Mouse (Mus musculus): ENCODE results near the gene Eftud2. TPM values are rescaled to one million over a fixed set of nuclear protein-coding genes. Genes with fewer than 3 reads are reported as not detected.
A peak's percentile ranks its signal among the peaks of the same experiment; 100 is the strongest.

The Eftud2 gene
- total RNA-seq (2021): 10 to 100 TPM; 20.7 to 28.5 TPM
- long read RNA-seq, experiment 1, transcript Eftud2-201 (28 exons, 3,324 nt): major isoform, 11 of 15 reads
- long read RNA-seq, experiment 1, partial matches to known transcripts: 1 of 15 reads
- long read RNA-seq, experiment 1, other reads (novel, unspliced or antisense): 3 of 15 reads
- long read RNA-seq, experiment 2, transcript Eftud2-201 (28 exons, 3,324 nt): major isoform, 15 of 25 reads
- long read RNA-seq, experiment 2, partial matches to known transcripts: 5 of 25 reads
- long read RNA-seq, experiment 2, other reads (novel, unspliced or antisense): 5 of 25 reads

DNA sequence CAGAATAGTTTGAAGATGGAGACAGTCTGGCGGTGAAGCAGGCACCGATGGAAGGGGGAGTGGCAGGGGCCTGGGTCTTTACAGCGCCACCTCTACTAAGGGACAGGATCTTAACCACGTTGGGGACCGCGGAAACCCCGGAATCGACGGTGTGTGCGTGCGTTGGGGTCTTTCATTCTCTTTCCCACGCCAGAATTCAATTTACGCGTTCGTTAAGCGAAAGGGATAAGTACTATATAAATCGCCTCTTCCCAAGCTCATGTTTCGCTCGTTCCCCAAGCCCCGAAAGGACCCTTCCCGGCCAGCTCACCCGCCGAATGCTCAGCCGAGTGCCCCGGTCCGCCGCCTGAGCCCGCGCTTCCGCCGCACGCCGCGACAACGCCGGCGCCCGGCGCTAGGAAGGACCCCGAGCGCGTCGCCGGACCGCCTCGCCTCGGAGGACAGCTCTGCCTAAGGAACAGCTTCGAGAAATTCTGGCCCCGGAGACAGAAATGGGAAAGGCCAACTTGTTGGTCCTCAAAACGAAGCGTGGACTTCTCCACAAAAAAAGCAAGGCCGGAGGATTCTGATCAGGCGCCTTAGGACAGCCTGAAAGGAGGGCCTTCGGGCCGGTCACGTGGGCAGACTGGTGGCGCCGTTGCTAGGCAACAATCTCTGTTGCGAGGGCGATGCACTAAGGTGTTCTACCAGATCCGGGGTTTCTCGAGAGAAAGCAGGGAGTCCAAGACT is at the start of gene Eftud2, which contains the start of gene Ccdc103:
Gene Eftud2 (minus strand): TSS at position 401 of the 729 bp plus-strand sequence.
Gene Ccdc103 (plus strand): TSS at position 620 of the 729 bp plus-strand sequence.
- intact Hi-C loops (cut with DNase I): no loop called here
- DNase-seq: peak; percentile 87 to 91

DNA sequence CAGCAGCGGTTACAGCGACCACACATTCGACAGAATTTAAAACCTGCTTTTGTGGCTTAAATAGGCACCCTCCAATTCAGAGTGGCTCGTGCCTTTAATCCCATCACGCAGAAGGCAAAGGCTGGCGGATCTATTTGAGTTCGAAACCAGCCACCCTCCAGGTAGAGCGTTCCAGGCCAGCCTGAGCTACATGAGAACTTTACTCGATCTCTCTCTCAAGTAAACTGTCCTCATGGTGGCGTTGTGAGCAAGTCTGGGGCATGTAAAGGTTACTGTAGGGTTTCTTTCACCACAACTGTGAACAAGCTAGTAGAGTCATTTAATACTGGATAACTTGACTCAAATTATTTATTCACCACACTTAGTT is 44.5 kb upstream of the Eftud2 start:
- intact Hi-C loops (cut with DNase I): no loop called here
- no peak for DNase-seq

DNA sequence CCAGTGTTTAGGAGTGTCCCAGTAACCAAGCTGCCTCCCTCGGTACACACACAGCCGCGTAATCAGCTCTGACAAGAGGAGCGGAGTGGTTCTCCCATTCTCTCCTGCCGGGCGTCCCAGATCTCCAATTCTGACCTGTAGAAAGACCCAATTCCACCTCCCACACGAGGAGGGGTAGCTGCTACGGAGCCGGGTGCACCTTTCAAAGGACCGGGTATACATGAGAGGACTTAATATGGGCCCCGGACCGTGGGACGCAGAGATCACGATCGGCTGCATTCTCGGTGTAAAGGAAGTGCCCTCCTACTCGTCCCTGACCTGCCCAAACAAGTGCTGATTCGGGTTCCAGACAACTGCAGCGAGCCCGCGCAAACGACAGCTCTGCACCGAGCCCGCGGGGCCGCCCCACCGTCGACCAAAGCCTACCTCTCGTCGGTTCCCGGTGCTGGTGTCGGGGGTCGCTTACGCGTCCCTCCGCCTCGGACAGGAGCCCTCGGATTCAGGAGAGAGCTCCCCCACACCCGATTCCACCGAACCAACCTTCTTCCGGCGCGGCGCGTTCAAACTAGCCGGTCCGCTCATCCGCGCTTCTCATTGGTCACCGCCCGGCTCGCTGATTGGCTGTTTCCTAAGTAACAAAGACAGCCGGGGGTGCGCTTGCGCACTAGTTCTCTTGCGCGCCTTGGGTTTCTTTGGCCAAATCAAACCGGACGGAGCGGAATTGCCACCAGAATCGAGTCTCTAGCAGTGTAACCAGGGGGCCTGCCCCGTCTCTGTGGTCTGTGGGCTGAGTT is 44.0 kb upstream of the Eftud2 start, which contains the start of gene Kif18b:
Gene Kif18b (minus strand): TSS at position 568 of the 794 bp plus-strand sequence.
- intact Hi-C loops (cut with DNase I): no loop called here
- DNase-seq: peak; percentile 85 to 90

DNA sequence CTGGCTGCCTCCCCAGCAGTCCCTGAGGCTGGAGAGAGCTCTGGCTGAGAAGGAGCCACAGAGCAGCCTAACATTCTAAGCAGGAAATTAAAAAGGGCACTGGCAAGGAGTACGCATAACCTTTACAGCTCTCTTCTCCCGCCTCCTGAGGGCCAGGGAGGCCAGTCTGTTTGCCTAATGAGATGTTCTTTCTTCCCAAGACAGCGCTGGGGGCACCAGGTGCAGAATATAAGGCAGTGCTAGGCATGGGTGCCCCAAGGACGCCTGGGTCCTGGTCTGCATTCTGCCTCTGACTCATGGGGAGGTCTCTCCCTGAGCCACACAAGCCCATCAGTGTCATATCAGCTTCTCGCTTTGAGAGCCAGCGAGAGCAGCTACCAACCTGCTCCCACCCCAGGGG is 40.7 kb upstream of the Eftud2 start:
- intact Hi-C loops (cut with DNase I): no loop called here
- no peak for DNase-seq

DNA sequence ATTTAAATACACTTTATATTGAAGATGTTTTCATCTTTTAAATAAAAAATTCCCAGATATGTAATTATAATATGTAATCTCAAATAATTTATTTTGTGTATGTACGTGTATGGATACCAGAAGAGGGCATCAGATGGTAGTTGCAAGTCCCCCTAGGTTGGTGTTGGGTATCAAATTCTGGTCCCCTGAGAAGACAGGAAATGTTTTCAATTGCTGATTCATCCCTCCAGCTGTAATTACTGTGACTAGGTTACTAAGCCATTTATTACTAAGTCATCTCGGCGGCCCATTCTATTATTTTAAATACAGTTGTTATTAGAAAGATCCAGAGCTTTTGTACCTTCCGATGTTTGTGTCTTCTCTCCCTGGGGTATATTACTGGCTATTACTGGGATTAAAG is 37.3 kb upstream of the Eftud2 start:
- intact Hi-C loops (cut with DNase I): no loop called here
- DNase-seq: no peak

DNA sequence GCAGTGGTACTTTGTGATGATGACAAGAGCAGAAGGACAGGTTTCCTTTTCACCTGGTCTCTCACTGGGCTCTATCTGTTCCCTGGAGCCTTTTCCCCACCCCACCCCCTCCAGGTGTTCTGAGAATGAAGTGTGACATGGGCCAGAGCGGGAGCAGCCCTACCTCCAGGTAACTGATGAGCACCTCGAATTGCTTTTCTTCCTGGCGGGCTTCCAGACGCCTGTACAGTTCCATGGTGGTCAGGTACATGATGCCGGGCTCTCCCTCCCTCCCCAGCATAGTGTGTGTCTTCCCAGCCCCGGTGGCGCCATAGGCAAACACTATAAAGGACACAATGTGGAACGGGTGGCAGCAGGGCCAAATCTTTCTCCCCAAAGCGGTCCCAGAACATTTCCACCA is 34.6 kb upstream of the Eftud2 start:
- no peak for DNase-seq
- intact Hi-C loops (cut with DNase I): no loop called here

DNA sequence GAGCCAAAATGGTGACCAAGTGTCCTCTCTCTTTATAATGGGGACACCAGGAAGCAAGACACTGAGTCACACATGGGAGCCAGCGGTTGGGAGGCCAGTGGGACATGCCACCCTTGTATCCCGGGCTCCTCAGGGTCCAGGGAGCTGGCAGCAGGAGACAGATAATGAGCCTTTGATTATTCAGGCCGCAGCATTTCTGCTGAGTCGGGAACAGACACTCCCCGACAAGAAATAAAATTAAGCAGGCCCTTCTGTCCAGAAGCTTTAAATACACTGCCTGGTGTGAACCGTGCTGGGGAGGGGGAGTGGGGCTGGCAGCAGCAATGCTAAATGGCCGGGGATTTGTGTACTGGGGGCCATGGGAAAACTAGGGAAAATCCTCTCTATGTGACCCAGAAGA is 30.6 kb upstream of the Eftud2 start:
- intact Hi-C loops (cut with DNase I): no loop called here
- DNase-seq: no peak

DNA sequence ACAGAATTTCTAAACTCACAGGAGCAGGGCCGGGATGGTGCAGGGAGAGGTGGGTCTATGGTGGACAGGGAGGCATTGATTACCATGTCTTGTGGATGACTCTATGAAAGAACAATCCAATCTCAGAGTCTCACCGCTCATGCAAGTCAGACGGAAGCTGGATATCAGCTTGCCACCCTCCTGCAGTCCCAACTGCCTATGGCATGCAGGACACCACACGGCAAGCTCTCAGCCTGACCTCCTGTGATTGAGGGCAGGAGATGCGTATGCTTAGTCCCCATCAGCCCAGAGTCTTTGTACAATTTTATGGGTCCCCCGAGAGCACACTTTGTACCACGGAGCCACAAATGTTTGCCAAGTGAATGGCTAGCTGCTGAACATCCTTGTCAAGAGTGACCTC is 22.9 kb upstream of the Eftud2 start:
- peak in 1 of 2 experiments; percentile 6 for DNase-seq
- intact Hi-C loops (cut with DNase I): no loop called here

DNA sequence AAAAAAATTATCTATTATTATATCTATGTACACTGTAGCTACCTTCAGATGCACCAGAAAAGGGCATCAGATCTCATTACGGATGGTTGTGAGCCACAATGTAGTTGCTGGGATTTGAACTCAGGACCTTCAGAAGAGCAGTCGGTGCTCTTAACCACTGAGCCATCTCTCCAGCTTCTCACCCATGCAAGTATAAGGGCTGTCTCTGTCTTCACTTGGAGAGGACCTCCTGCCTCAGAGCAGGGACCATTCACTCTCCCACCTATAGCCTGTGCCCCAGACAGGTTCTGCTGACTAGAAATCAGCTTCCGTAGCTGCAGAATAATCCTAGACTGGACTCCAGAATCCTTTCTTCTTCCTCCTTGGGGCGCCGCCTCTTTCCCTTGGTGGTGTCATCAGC is 21.3 kb upstream of the Eftud2 start:
- intact Hi-C loops (cut with DNase I): no loop called here
- no peak for DNase-seq

DNA sequence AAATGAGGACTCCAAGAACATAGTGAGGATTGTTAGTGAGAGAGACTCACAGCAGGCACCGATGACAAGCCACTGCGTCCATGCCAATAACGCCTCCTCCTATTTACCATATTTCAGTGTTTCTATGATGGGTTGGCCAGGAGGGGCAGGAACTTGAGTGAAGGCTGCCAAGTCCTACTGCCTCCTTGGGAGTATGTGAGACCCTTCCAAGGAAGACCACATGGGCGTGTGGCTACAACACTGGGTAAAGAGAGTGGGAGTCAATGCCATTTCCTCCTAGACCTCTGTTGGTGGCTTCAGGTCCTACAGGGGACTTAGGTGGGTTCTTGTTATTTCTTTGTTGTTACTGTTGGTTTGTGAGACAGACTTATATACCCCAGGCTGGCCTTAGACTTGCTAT is 20.4 kb upstream of the Eftud2 start:
- intact Hi-C loops (cut with DNase I): no loop called here
- DNase-seq: no peak

DNA sequence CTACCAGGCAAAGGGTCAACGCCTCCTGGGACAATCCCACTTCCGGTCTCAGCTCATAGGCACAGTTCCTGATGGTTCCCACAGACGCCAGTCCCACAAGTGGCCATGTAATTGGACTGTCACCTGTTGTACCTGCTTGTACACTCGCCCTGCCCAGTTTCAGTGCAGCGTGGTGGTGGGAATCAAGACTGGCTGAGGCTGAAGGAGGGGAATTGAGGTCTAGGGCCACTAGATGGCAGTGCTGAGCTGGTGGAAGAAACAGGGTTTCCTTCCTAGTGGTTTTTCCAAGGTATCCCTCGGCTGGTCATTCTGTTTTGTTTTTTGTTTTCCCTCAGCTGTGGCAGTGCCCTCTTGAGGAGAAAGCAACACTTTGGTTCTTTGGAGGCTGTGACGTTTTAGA is 20.0 kb upstream of the Eftud2 start, which contains the start of gene Gfap:
Gene Gfap (minus strand): TSS at position 150 of the 400 bp plus-strand sequence.
- intact Hi-C loops (cut with DNase I): no loop called here
- peak; percentile 55 to 74 for DNase-seq

DNA sequence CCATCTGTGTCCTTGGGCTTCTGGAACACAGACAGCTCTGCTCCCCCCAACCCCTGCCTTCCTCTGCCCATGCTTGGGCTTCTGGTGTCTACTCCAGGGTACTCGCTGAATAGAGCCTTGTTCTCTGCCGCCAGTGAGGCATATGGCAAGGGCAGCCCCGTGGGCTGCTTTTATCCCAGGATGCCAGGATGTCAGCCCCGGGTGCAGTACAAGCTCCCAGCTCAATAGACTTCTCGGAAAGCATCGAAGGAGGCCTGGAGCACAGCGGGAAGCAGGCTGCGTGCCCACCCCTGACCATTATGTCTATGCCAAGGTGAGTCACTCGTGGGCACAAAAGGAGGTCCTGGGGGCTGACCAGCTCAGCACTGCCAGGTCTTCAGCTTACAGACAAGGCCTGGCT is 17.6 kb upstream of the Eftud2 start:
- no peak for DNase-seq
- intact Hi-C loops (cut with DNase I): loop anchor here (5.0 kb wide), 1 partner anchor 154 kb away; no protein-coding TSS in a partner anchor

DNA sequence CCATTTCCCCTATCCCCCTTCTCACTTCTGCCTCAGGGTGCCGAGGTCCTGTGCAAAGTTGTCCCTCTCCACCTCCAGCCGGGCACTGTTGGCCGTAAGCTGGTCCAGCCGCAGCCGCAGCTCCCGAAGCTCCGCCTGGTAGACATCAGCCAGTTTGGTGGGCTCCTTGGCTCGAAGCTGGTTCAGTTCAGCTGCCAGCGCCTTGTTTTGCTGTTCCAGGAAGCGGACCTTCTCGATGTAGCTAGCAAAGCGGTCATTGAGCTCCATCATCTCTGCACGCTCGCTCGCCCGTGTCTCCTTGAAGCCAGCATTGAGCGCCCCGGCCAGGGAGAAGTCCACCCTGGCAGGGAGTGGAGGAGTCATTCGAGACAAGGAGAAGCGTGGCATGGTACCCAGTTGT is 15.9 kb upstream of the Eftud2 start:
- no peak for DNase-seq
- intact Hi-C loops (cut with DNase I): loop anchor here (5.0 kb wide), 1 partner anchor 156 kb away; no protein-coding TSS in a partner anchor

DNA sequence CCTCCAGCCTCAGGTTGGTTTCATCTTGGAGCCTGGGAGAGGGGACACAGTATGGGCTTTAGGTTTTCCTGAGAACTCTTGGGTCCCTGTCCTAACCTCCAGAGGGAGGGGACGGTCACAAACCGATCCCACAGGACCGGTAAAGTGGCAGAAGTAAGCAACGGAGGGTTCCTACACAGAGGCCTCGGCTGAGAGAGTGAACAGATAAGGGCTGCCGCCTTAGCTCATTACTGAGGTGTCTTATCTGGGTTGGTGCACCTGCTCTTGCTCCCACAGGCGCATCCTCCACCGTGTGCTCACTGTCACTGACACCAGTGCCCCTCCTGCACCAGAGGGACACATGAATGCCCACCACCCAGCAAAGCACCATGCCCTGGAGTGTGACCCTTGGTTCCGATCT is 15.0 kb upstream of the Eftud2 start:
- no peak for DNase-seq
- intact Hi-C loops (cut with DNase I): loop anchor here (5.0 kb wide), 1 partner anchor 157 kb away; no protein-coding TSS in a partner anchor

DNA sequence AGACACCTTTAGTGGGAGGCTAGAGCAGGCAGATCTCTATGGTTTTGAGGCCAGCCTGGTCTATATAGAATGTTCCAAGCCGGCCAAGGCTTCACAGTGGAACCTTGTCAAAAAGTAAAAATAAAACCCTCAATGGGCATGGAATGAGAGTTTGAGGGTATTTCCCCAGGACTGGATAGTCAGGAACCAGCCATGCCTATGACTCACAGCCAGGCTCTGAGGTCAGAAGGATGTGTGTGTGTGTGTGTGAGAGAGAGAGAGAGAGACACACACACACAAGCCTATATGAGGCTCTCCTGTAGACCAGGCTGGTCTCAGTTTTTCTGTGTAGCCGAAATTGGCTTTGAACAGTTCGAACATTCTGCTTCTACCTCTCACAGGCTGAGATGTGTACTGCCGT is 13.9 kb upstream of the Eftud2 start:
- DNase-seq: no peak
- intact Hi-C loops (cut with DNase I): loop anchor here (5.0 kb wide), 1 partner anchor 158 kb away; no protein-coding TSS in a partner anchor

DNA sequence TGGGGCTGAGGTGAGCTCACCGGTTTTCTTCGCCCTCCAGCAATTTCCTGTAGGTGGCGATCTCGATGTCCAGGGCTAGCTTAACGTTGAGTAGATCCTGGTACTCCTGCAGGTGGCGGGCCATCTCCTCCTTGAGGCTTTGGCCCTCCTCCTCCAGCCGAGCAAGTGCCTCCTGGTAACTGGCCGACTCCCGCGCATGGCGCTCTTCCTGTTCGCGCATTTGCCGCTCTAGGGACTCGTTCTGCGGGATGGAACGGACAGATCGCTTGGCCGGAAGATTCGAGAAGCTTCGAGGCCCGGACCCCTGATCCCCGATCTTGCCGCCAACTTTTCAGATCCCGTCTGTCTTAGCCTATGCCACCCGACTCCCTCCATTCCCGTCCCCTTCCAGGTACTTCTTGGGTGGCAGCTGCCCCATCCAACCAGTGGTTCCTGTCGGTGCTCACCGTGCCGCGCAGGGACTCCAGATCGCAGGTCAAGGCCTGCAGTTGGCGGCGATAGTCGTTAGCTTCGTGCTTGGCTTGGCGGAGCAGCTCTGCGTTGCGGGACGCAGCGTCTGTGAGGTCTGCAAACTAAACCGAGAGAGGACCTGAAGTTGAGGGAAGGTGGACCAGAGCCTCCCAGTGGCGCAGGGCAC is 12.3 kb upstream of the Eftud2 start:
- peak; percentile 43 to 44 for DNase-seq
- intact Hi-C loops (cut with DNase I): no loop called here

DNA sequence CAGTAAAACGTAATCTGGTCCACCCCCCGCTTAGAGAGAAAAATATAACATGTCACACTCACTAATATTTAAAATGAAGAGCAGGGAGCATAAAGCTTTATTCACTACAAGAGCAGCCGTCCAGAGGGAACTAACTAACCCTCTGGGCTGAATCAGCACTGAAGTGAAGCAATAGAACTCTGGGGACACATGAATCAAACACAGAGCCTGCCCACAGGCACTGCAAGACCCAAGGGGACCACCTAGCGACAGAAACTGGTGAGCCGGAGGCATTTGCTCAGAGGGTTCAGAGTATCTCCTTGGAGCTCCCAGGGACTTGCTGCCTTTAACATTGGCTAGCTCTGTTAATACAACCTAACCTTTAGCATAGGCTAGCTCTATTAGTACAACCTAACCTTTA is 9.3 kb upstream of the Eftud2 start:
- no peak for DNase-seq
- intact Hi-C loops (cut with DNase I): no loop called here

DNA sequence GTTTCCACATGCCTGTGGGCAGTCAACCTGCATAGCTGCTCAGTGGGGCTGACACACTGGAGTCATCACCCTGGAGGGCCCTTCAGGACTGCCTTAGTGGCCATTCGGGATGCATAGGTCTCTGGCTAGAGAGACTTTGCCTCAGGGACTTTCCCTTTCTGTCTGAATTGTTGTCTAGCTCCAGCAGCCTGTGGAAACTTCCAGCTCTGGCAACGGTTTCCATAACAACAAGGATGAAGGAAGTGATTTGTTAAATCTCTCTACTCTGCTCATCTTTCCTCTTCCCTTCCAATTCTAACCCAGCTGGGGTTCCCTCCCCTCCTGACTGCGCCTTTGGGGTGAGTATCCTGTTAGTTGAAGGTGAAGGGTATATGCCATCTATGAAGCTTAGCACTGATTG is 7.3 kb upstream of the Eftud2 start:
- intact Hi-C loops (cut with DNase I): no loop called here

DNA sequence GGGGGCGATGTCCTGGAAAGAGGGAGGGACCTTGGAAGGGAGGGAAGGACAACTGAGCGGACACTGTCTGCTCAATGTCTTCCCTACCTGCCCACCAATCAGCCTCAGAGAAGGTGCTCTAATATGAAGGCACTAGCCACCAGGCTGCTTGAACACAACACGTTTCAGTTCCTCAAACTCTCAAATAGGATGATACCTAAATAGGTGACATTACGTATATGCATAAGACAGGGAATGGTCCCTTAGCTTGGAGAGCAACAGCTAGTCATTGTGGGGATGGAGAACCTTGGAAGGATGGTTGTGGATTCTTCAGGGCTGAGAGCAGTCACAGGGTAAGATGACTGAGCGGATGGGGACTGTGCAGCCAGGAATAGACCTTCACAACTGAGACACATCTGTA is 6.6 kb upstream of the Eftud2 start:
- intact Hi-C loops (cut with DNase I): no loop called here
- no peak for DNase-seq

More for the DNA sequence above, 7.3 kb upstream of the Eftud2 start:
- no peak for DNase-seq

DNA sequence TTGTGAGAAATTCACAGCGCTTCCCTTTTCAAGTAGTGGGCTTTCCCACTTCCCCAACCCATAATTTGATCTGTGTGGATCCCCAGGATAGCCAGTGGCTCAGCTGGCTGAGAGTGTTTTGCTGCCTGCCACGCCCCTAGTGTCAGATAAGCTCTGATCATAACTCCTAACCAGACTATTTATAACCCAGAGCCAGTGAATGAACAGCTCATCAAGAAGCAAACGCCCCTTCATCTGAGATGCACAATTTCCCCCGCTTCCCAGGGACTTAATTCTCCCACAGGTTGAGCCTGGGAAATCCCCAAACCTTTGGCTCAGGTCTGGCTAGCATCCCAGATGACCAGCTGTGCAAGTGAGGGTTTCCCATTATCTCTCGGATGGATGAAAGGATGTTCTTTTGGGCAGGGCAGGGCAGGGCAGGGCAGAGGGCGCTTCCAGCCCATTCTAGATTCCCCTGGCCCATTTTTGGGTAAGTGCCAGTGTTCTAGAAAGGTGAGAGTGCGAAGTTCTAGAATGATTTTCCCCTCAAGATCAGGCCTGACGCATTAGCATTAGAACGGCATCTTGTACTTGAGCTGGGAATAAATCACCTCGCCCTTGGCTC is 3.9 kb upstream of the Eftud2 start, which contains the start of gene Fam187a:
Gene Fam187a (plus strand): TSS at position 554 of the 604 bp plus-strand sequence.
- no peak for DNase-seq
- intact Hi-C loops (cut with DNase I): no loop called here
